Mouse (Mus musculus): ENCODE results near the gene Ass1. TPM values are rescaled to one million over a fixed set of nuclear protein-coding genes. Genes with fewer than 3 reads are reported as not detected.

Ass1 gene
- polyA plus RNA-seq, 1 experiment from 2014 or later = 12.2 TPM

Other genes with a start within 250 kb of the Ass1 start
- gene Ncs1, start 224.4 kb upstream of the Ass1 start, polyA plus RNA-seq (2016; fragmentation: Nextera tagmentation; extraction: Ambion mirVana) = 75.8 and 90.3 TPM in 2 replicates
- gene Hmcn2, start 155.8 kb upstream of the Ass1 start, polyA plus RNA-seq (2016; fragmentation: Nextera tagmentation; extraction: Ambion mirVana) = 0.09 TPM in 1 of 2 replicates, not detected in the other
- gene Fubp3, start 102.4 kb downstream of the Ass1 start, polyA plus RNA-seq (2016; fragmentation: Nextera tagmentation; extraction: Ambion mirVana) = 87.9 and 88.0 TPM in 2 replicates
- 21.0 and 25.5 TPM in 2 replicates for gene Prdm12, start 169.8 kb downstream of the Ass1 start, polyA plus RNA-seq (2016; fragmentation: Nextera tagmentation; extraction: Ambion mirVana)
- gene Exosc2, start 200.5 kb downstream of the Ass1 start, polyA plus RNA-seq (2016; fragmentation: Nextera tagmentation; extraction: Ambion mirVana) = 61.0 and 63.9 TPM in 2 replicates
- gene Abl1, start 218.2 kb downstream of the Ass1 start, polyA plus RNA-seq (2016; fragmentation: Nextera tagmentation; extraction: Ambion mirVana) = 44.1 and 47.3 TPM in 2 replicates